Mouse (Mus musculus) layer of hippocampus, adult 18-20 months (tissue): ENCODE data around the gene Erbin. TPM values are rescaled to one million over a fixed set of nuclear protein-coding genes. Genes with fewer than 3 reads are reported as not detected.

Experiments
- DNase-seq, 2 experiments: peaks; one replicate each; pipeline ENCODE4 v3.0.0; 2022; ENCODE audit warnings: low spot score in 2 of 2
- total RNA-seq, 2 experiments: library from RNA; stranded (reverse); gene quantifications; 2 replicates each; pipeline ENCODE4 v1.2.3; 2021

The Erbin gene
- total RNA-seq, 2 experiments from 2014 or later = 45.5 to 54.8 TPM

DNA sequence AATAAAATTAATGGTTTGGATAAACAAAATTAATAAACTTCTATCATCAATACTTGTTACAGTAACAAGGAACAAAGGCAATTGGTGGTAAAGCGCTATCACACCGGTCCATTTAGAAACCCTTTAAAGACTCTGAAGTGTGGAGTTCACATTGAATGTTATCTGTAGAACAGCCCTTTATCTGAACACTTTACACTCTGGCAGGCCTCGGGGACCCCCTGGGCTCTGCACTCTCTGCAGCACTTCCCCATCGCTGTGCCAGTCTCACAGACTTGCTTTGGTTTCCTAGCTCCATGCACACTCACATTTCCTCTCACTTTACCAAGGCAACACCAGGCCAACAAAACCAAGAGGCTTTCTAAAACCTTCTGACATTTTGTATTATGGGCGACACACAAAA, 100.9 kb downstream of the Erbin start:
- DNase-seq = no peak

DNA sequence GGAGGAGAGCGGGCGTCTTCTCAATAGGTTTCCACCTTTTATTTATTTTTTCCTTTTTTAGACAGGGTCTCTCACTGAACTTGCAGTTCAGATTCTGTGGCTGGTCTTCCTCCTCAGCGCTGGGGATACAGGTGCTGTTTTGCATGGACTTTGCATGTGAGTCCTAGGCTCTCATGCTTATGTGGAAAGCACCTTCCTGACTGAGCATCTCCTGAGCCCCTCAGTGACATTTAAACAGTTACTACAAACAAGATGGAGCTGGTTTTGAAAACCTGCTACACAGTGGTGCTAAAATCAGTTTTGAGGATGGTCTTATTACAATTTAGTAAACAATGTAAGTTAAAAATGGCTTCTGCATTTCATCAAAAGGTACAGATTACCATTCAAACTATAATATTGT, 102.4 kb downstream of the Erbin start:
- no peak for DNase-seq

DNA sequence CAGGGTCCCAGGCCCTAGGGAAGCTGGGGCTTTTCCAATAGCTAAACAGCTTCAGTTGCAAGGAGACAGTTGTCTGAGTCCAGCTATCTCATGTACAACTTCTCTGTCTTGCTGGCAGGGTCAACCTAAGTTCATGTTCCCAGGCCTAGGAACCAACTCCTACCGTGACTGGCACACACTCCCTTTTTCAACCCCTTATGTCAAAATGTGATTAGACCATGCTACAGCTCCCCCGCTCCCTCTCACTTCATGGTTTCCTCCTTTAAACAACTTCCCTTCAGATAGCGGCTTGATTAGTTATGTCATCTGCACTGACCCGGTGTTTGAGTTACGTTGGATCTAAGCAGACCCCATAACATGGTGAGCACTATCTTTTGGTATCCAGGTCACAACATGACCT, 112.8 kb downstream of the Erbin start:
- DNase-seq = no peak

DNA sequence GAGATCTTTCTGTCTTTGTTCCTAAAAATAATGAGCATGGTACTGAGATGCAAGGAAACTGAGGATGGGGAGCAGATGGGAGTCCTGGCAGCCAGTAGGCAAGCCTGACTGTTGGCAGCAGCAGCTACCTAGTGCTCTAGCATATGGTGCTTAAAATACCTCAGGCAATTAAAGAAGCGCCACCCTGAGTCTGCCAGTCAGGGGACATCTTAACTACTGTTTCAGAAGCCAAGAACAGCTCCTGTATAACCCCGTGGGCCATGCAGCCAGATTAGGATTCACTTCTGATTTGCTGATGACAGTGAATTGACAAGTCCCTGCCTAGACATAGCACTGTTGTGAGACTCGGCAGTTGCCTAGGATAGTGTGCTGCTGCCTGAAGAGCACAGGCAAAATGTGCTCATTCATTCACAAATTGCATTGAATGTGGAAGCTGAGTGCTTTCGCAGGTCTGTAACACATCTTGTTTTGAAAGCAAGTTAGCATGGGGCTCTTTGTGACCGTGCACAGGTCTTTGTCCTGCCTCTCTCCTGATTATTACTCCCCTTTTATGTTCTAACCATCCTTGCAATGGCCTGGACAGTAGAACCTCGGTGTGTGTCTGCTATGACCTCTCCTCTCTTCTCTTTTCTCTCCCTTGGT, 114.0 kb downstream of the Erbin start:
- DNase-seq = peak; percentile 40 to 82

DNA sequence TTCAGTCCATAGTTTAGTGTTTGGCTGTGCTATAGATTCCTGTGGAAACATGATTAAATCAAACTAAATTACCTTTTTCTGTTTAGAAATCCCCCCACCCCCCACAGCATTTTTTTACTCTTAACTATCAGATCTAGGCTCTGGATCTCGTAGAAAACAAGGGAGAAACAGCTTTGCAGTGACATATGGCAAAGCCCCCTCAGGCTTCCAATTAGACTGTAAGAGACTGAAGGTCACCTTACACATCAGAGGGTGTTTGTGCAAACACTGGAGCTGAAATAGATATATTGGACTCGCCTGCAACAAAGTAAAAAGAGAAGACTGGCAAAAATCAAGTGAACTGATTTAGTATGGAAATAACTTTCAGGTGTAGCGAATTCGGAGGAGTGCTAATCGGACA, 116.6 kb downstream of the Erbin start:
- no peak for DNase-seq

DNA sequence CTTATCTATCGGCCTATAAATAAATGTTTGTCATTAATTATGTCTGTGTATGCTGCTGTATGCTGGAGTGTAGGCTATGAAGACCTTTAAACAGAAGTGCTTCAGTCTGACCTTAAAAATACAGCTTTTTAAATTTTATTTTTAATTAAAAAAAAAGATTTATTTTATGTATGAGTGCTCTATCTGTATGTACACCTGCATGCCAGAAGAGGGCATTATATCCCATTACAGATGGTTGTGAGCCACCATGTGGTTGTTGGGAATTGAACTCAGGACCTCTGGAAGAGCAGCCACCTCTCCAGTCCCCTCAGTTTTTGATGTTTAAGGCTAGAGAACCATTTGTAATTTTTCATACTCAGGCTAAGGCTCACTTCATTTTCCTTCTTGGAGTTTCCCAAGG, 119.3 kb downstream of the Erbin start:
- no peak for DNase-seq

DNA sequence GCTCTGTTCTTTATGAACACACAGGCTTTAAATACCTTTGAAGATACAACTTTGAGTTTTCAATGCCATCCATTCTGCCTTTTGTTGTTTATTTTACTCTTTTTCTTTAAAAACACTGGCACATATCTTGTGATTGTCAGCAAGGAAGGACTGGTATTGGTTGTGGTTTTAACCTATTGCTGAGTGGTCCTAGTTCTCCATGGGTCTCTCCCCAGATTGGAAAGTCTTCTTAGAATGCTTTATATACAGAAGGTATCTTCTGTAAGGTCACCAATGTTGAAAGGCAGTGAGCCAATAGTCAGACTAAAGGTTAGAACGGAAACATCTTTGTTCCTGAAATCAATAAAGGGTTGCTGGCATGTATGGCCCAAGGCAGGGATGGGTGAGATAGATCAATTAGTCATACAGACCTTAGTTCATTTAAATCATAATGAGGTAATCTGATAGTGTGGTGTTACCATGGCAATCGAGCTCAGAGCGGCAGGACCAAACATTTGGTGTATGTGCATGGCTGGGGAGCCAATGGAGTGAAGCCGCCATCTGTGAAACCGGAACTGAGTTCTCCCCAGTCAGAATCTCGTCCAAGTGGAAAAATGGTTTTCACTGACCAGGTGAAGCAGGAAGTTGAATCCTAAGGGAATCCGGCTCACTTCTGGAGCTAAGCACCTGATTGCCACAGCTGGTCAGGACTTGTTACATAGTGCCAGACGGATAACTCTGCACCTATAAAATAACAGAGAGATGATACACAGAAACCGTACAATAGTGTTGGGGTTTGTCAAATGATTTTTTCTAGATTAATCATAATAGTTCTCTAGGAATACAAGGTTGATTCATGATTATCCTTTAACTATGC, 125.4 kb downstream of the Erbin start:
- DNase-seq = peak in 1 of 2 experiments; percentile 40

DNA sequence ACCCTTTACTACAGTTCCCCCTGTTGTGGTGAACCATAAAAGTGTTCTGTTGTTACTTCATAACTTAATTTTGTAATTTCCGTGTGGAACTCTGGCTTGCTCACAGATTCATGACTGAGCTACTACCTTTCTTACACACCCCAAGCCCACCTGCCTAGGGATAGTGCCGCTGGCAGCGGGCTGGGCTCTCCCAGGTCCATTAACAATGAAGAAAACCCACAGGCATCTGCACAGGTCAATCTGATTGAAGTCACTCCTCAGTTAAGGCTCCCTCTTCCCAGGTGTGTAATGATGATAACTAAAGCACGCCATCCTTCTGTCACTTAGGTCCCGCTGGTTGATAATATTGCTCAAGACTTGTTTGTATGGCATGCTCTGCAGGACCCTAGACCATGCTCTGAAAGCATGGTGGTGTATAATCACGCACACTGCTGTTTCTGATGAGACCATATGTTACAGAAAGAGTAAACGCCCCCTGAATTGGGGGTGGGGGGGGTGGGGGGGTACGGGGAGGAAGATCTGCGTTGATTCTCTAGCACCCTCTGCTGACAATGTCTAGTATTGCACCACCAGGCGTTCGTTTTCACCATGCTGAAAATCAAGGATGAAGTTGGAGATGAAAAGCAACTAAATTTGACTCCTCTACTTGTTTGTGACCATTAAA, 140.3 kb downstream of the Erbin start:
- peak in 1 of 2 experiments; percentile 71 for DNase-seq

DNA sequence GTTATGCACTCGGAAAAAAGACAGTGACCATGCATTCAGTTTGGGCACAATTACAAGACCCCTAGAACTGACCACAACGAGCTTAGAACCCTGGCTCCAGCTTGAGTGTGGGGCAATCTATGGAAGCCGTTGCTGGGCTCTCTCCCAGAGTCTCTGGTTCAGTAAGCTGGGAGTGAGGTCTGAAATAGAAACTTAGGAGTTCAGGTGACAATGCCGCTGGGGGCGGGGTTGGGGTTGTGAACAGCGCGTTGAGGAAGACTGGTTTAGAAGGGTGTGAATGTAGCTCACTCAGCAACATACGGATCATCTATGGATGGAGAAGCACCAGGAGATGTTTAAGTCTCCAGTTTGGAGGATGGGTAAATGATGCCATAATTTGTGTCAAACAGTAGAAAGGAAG, 143.2 kb downstream of the Erbin start:
- DNase-seq = no peak

DNA sequence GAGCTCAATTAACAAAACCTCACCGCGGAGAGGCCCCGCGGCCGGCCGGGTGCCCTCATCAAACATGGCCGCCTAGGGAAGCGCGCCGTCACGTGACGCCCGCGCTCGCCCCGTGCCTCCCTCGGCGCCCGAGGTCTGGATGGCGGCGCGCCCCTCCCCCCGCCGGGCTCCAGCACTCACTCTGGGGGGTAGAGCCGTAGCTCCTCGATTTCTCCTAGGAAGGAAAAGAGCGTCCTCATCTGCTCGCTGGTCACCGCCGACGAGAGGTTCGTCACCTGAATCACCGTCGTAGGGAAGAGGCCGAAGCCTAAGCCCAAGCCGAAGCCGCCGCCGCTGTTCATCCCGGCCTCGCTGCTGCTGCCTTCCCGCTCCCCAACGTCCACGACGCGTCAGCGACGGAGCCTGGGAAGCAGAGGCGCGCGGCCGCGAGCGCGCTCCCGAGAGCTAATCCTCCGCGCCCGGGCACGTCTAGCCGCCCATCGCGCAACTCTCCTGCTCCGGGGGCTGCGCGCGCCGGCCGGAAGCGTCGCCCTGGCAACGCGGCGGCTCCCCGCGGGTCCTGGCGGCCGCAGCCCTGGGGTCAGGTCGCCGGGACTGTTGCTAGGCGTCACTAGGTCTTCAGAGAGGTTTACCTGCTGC, 146.1 kb downstream of the Erbin start, which contains the start of gene Srek1:
TSS of gene Srek1 (minus strand) at position 490 of the 639 bp plus-strand sequence.
- peak; percentile 94 to 96 for DNase-seq

DNA sequence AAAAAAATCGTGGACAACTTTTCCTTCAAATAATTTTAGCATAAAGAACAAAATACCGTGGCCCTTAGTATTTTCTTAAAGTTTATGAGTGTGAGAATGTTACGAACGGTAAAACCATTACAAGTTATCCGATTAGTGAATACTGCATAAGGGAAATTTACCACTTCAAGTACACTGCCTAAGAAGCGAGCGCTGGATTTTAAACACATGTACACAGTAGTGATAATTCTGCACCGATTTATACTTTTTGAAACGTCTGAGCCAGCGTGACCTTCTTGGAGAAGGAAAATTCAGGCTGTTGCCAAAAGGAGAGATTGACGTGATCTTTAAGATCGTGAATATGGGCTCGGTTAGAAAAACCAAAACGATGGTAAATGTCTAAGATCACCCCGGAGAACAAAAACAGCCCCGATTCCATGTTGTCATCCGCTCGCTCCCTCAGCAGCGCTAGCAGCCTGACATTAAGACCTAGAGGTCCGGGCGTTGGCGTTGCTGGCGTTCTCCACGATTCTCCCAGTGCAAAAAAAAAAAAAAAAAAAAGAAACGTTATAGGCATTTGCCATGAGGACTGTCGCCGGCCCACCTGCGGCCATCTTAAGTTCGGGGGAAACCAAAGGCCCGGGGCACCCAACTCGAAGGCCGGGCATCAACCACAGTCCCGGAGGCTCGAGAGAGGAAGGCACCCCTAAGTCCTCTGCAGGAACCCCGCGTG, 146.8 kb downstream of the Erbin start:
- no peak for DNase-seq

DNA sequence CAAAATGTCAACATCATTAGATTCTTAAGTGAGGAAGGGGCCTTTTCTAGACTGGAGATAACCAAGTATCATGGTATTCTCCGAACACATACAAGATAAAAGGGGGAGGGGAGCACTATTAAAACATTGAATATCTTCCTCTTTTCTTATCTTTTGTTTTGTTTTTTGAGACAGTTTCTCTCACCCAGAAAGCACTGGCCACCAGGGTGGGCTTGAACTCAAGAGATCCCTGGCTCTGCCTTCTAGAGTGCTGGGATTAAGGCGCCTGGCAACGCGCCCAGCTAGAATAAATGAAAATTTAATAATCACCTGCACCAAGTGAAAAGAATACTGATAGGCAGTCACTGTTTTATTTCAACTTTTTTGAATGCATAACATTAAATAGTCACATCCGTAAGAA, 147.4 kb downstream of the Erbin start:
- DNase-seq = no peak

DNA sequence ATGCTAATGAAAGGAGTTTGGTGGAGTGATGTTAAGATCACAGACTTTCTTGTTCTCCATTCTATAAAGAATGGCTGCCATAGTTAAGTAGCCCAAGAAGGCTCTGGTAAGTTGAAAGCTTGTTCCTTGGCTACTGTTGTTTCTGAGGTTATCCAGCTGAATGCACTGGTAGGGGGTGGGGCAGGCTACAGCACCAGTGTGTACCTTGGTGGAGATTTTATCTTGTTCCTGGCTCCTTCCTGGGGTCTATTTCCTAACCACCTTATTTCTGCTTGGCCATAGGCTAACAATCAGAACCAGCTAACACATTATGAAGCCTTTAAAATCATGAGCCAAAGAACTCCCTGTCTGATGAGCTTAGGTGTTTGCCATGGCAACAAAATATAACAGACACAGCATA, 149.5 kb downstream of the Erbin start:
- no peak for DNase-seq

Other genes with a start within 250 kb of the Erbin start
- 10 to 100 TPM; 71.3 to 82.5 TPM for gene Srek1, start 145.9 kb downstream of the Erbin start, total RNA-seq
- 10 to 100 TPM; 17.4 to 21.1 TPM for gene Nln, start 189.1 kb upstream of the Erbin start, total RNA-seq
- 10 to 100 TPM; 79.8 to 80.1 TPM for gene Sgtb, start 189.2 kb upstream of the Erbin start, total RNA-seq